ENCODE assay signal across 18 mouse cellular contexts in genomic region chr7:27609688-27610087, GRCm38 (mm10). TPM values are rescaled to one million over a fixed set of nuclear protein-coding genes. Genes with fewer than 3 reads are reported as not detected.
DNase-seq lines count a peak whose midpoint lies in the region; ATAC-seq and TF ChIP-seq lines count a peak whose summit lies in the region.
"Had no signal": no experiment of that assay in that cellular context is flagged by ENCODE, and none has a peak within 500 bp of the region (broad histone marks: within the 10 kb centered on the region; RNA-seq: fewer than 3 reads in every experiment).

No protein-coding gene starts in this region.

- no peak for TF ChIP-seq CTCF in cerebellum, adult 2 months (IDR thresholded peaks at IDR 0.05; ENCODE audit: borderline replicate concordance, insufficient read depth, low read depth, low read length)
- TF ChIP-seq CTCF in heart, postnatal 0 days (IDR thresholded peaks at IDR 0.05; ENCODE audit: low read depth), result no peak

- H3K4me3 ChIP-seq in cerebellum, adult 2 months (replicated peaks; ENCODE audit: insufficient read depth, low read depth, low read length), result no peak overlapping the region
- H3K4me3 ChIP-seq in heart, postnatal 0 days (ENCODE audit: low read depth, low read length), result no peak overlapping the region
- H3K4me3 ChIP-seq: embryonic facial prominence, embryonic 13.5 days; hindbrain, embryonic 13.5 days; neural tube, embryonic 12.5 days had no signal

- H3K4me2 ChIP-seq in heart, postnatal 0 days (ENCODE audit: low read depth, low read length), result no peak overlapping the region
- H3K4me2 ChIP-seq: embryonic facial prominence, embryonic 13.5 days; hindbrain, embryonic 13.5 days; lung, embryonic 14.5 days; neural tube, embryonic 12.5 days had no signal

- no peak for TF ChIP-seq POLR2A in cerebellum, adult 2 months (IDR thresholded peaks at IDR 0.05; ENCODE audit: borderline replicate concordance, insufficient read depth, low read length)

- intact Hi-C loops in heart, postnatal 25 days (cut with DNase I), result no loop called here

- peaks cover 16% of the 10 kb centered on the region for H3K36me3 ChIP-seq in heart, postnatal 0 days (replicated peaks; ENCODE audit: control insufficient read depth, insufficient read depth, low read length)

- no peaks in the 10 kb centered on the region for H3K9me3 ChIP-seq in heart, postnatal 0 days (replicated peaks; ENCODE audit: control insufficient read depth, low read length)
- H3K9me3 ChIP-seq: embryonic facial prominence, embryonic 13.5 days; hindbrain, embryonic 13.5 days; neural tube, embryonic 12.5 days had no signal

- 55% methylated on average over 2 of the region's 2 CpGs for WGBS in cerebellum, adult 2 months
- WGBS in heart, postnatal 0 days, result 14% methylated on average over 2 of the region's 2 CpGs

- no peak for DNase-seq in cerebellum, adult 2 months
- no peak for DNase-seq in cerebellum, adult 9-11 months
- DNase-seq in heart, postnatal 0 days (ENCODE audit: low spot score), result no peak
- DNase-seq in heart, postnatal 25 days (ENCODE audit: low spot score), result no peak
- DNase-seq in thymus, postnatal 4 days, result peak; percentile 31
- DNase-seq in thymus, postnatal 36 days, result no peak
- no peak for DNase-seq in kidney, adult 9 months
- no peak for DNase-seq in spleen, adult 18-20 months
- DNase-seq: gastrocnemius, postnatal 25 days; kidney, postnatal 10 days; layer of hippocampus, adult 9-11 months; lung, embryonic 14.5 days; right cerebral cortex, postnatal 4 days had no signal

- no peak for ATAC-seq in heart, postnatal 0 days (ENCODE audit: insufficient read depth, low read depth)
- ATAC-seq: midbrain, embryonic 16.5 days had no signal

- no peaks in the 10 kb centered on the region for H3K27me3 ChIP-seq in cerebellum, adult 2 months (ENCODE audit: control insufficient read depth, insufficient read depth, low read length)
- H3K27me3 ChIP-seq in heart, postnatal 0 days (ENCODE audit: control insufficient read depth, insufficient read depth, low read length), result no peaks in the 10 kb centered on the region
- H3K27me3 ChIP-seq: embryonic facial prominence, embryonic 13.5 days; hindbrain, embryonic 13.5 days; neural tube, embryonic 12.5 days had no signal

- H3K4me1 ChIP-seq in cerebellum, adult 2 months (ENCODE audit: control insufficient read depth, insufficient read depth, low read length), result peaks cover 84% of the 10 kb centered on the region
- peaks cover 52% of the 10 kb centered on the region for H3K4me1 ChIP-seq in heart, postnatal 0 days (ENCODE audit: control insufficient read depth, insufficient read depth)

- H3K9ac ChIP-seq in heart, postnatal 0 days (replicated peaks; ENCODE audit: low read depth, low read length), result no peak overlapping the region
- H3K9ac ChIP-seq: embryonic facial prominence, embryonic 13.5 days; hindbrain, embryonic 13.5 days; lung, embryonic 14.5 days; neural tube, embryonic 12.5 days had no signal

- no peak for TF ChIP-seq EP300 in heart, postnatal 0 days (IDR thresholded peaks at IDR 0.05; ENCODE audit: low read depth)

- peak overlapping the region; percentile 98 for H3K27ac ChIP-seq in cerebellum, adult 2 months (ENCODE audit: insufficient read depth, low read length)
- peak overlapping the region; percentile 60 for H3K27ac ChIP-seq in heart, postnatal 0 days (ENCODE audit: low read depth)
- H3K27ac ChIP-seq: embryonic facial prominence, embryonic 13.5 days; hindbrain, embryonic 13.5 days; neural tube, embryonic 12.5 days had no signal

RNA-seq across cellular contexts. Expression of gene Akt2, which starts 18.3 kb away (rescaled TPM):
- 106 and 119 TPM in 2 replicates for polyA plus RNA-seq in cerebellum, adult 2 months (2012; rRNA removed)
- 129 and 138 TPM in 2 replicates for total RNA-seq in heart, postnatal 0 days (2014; rRNA removed; ENCODE audit: low replicate concordance)
- polyA plus RNA-seq in heart, postnatal 0 days (2015; fragmentation: Nextera tagmentation; extraction: Ambion mirVana), result 74.0 and 80.5 TPM in 2 replicates
- total RNA-seq in heart, postnatal 25 days (2021), result 100 to 1,000 TPM; 166 to 177 TPM

RNA-seq across cellular contexts. Expression of gene Ttc9b, which starts 44.0 kb away (rescaled TPM):
- 62.2 and 67.5 TPM in 2 replicates for polyA plus RNA-seq in cerebellum, adult 2 months (2012; rRNA removed)
- not detected in 2 replicates for total RNA-seq in heart, postnatal 0 days (2014; rRNA removed; ENCODE audit: low replicate concordance)
- polyA plus RNA-seq in heart, postnatal 0 days (2015; fragmentation: Nextera tagmentation; extraction: Ambion mirVana), result not detected in 2 replicates
- total RNA-seq in heart, postnatal 25 days (2021), result not detected
- total RNA-seq: gastrocnemius, postnatal 25 days; liver, adult 2 months had no signal
- polyA plus RNA-seq: liver, adult 2 months had no signal

RNA-seq across cellular contexts. Expression of gene 2310022A10Rik, which starts 56.7 kb away (rescaled TPM):
- 45.7 and 46.2 TPM in 2 replicates for polyA plus RNA-seq in cerebellum, adult 2 months (2012; rRNA removed)
- 3.8 and 21.3 TPM in 2 replicates for total RNA-seq in heart, postnatal 0 days (2014; rRNA removed; ENCODE audit: low replicate concordance)
- polyA plus RNA-seq in heart, postnatal 0 days (2015; fragmentation: Nextera tagmentation; extraction: Ambion mirVana), result 39.7 and 41.8 TPM in 2 replicates
- total RNA-seq in heart, postnatal 25 days (2021), result 10 to 100 TPM; 64.6 to 71.9 TPM

RNA-seq across cellular contexts. Expression of gene Pld3, which starts 56.7 kb away (rescaled TPM):
- polyA plus RNA-seq in cerebellum, adult 2 months (2012; rRNA removed), result 220 and 242 TPM in 2 replicates
- 37.3 and 58.5 TPM in 2 replicates for total RNA-seq in heart, postnatal 0 days (2014; rRNA removed; ENCODE audit: low replicate concordance)
- polyA plus RNA-seq in heart, postnatal 0 days (2015; fragmentation: Nextera tagmentation; extraction: Ambion mirVana), result 38.9 and 43.8 TPM in 2 replicates
- 10 to 100 TPM; 23.3 to 27.1 TPM for total RNA-seq in heart, postnatal 25 days (2021)
